Mouse (Mus musculus): Measurements from ENCODE around the gene Sarnp. TPM values are rescaled to one million over a fixed set of nuclear protein-coding genes. Genes with fewer than 3 reads are reported as not detected.

Gene Sarnp
- total RNA-seq (2021), result 10 to 100 TPM; 36.5 to 39.9 TPM

- no peak for DNase-seq (ENCODE audit: extremely low spot score in 1 of 2, low spot score in 1 of 2)
Observed at GRCm38 (mm10) chr10:128817033-128817432, at the start of gene Sarnp. Gene Sarnp (plus strand): TSS chr10:128817333.

- DNase-seq (ENCODE audit: extremely low spot score in 1 of 2, low spot score in 1 of 2), result no peak
Observed at GRCm38 (mm10) chr10:128772895-128773294, 44.2 kb upstream of the Sarnp start.

- DNase-seq (ENCODE audit: extremely low spot score in 1 of 2, low spot score in 1 of 2), result no peak
Observed at GRCm38 (mm10) chr10:128773685-128774084, 43.4 kb upstream of the Sarnp start.

GRCm38 (mm10) chr10:128778441-128778840 is 38.7 kb upstream of the Sarnp start:
- DNase-seq (ENCODE audit: extremely low spot score in 1 of 2, low spot score in 1 of 2), result no peak

- DNase-seq (ENCODE audit: extremely low spot score in 1 of 2, low spot score in 1 of 2), result no peak
Observed at GRCm38 (mm10) chr10:128779011-128779795, 37.9 kb upstream of the Sarnp start.

GRCm38 (mm10) chr10:128780200-128780599 is 36.9 kb upstream of the Sarnp start:
- DNase-seq (ENCODE audit: extremely low spot score in 1 of 2, low spot score in 1 of 2), result no peak

GRCm38 (mm10) chr10:128790398-128791124 is 26.6 kb upstream of the Sarnp start, which contains the start of gene Mmp19:
Gene Mmp19 (plus strand): TSS chr10:128790910.
- DNase-seq (ENCODE audit: extremely low spot score in 1 of 2, low spot score in 1 of 2), result no peak

GRCm38 (mm10) chr10:128792041-128792440 is 25.1 kb upstream of the Sarnp start:
- no peak for DNase-seq (ENCODE audit: extremely low spot score in 1 of 2, low spot score in 1 of 2)

GRCm38 (mm10) chr10:128793258-128793657 is 23.9 kb upstream of the Sarnp start:
- DNase-seq (ENCODE audit: extremely low spot score in 1 of 2, low spot score in 1 of 2), result no peak

- DNase-seq (ENCODE audit: extremely low spot score in 1 of 2, low spot score in 1 of 2), result no peak
Observed at GRCm38 (mm10) chr10:128794391-128794790, 22.7 kb upstream of the Sarnp start.

GRCm38 (mm10) chr10:128795581-128795980 is 21.6 kb upstream of the Sarnp start:
- no peak for DNase-seq (ENCODE audit: extremely low spot score in 1 of 2, low spot score in 1 of 2)

- DNase-seq (ENCODE audit: extremely low spot score in 1 of 2, low spot score in 1 of 2), result no peak
Observed at GRCm38 (mm10) chr10:128798676-128799075, 18.5 kb upstream of the Sarnp start.

- no peak for DNase-seq (ENCODE audit: extremely low spot score in 1 of 2, low spot score in 1 of 2)
Observed at GRCm38 (mm10) chr10:128801981-128802495, 15.1 kb upstream of the Sarnp start.

GRCm38 (mm10) chr10:128802956-128803355 is 14.2 kb upstream of the Sarnp start:
- no peak for DNase-seq (ENCODE audit: extremely low spot score in 1 of 2, low spot score in 1 of 2)

GRCm38 (mm10) chr10:128803361-128803760 is 13.8 kb upstream of the Sarnp start:
- DNase-seq (ENCODE audit: extremely low spot score in 1 of 2, low spot score in 1 of 2), result no peak

- peak; percentile 53 to 60 for DNase-seq (ENCODE audit: extremely low spot score in 1 of 2, low spot score in 1 of 2)
Observed at GRCm38 (mm10) chr10:128803771-128804270, 13.3 kb upstream of the Sarnp start, which contains the start of gene Dnajc14. Gene Dnajc14 (plus strand): TSS chr10:128804062.

- DNase-seq (ENCODE audit: extremely low spot score in 1 of 2, low spot score in 1 of 2), result peak; percentile 66 to 67
Observed at GRCm38 (mm10) chr10:128804271-128805091, 12.7 kb upstream of the Sarnp start, which contains the start of gene Tmem198b. Gene Tmem198b (minus strand): TSS chr10:128804370.

GRCm38 (mm10) chr10:128805092-128806000 is 11.8 kb upstream of the Sarnp start:
- peak; percentile 83 to 86 for DNase-seq (ENCODE audit: extremely low spot score in 1 of 2, low spot score in 1 of 2)

- no peak for DNase-seq (ENCODE audit: extremely low spot score in 1 of 2, low spot score in 1 of 2)
Observed at GRCm38 (mm10) chr10:128806086-128806485, 11.0 kb upstream of the Sarnp start.

Measured in layer of hippocampus, postnatal 25 days (tissue).